16 mouse cellular contexts compared by ENCODE assay signal in the genomic region with DNA sequence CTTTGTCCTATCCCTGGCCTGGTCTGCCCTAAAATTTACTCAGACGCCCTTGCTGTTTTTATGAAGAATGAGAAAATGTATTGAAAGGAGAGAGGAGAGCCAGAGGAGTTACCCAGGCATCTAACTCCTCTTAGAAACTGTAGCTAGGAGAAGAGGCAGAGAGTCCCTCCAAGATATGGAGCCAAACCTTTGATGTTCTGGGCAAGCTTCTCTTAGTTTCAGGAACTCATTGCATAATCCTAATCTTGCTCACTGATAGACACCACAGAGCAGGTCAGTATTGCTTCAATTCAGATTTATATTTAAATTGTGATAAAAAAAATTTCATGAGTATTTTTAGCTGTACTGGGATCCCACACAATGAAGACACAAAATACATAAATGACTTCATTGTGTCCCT. TPM values are rescaled to one million over a fixed set of nuclear protein-coding genes. Genes with fewer than 3 reads are reported as not detected.
DNase-seq lines count a peak whose midpoint lies in the region; ATAC-seq and TF ChIP-seq lines count a peak whose summit lies in the region.
"Had no signal": no experiment of that assay in that cellular context is flagged by ENCODE, and none has a peak within 500 bp of the region (broad histone marks: within the 10 kb centered on the region; RNA-seq: fewer than 3 reads in every experiment).

No protein-coding gene starts in this region.

- H3K36me3 ChIP-seq in forebrain, embryonic 13.5 days (ENCODE audit: poor library complexity, severe bottlenecking) = no peaks in the 10 kb centered on the region
- no peaks in the 10 kb centered on the region for H3K36me3 ChIP-seq in hindbrain, postnatal 0 days (ENCODE audit: insufficient read depth, low read length)
- no peaks in the 10 kb centered on the region for H3K36me3 ChIP-seq in midbrain, postnatal 0 days (ENCODE audit: insufficient read depth, low read length)
- H3K36me3 ChIP-seq: G1E; heart, embryonic 13.5 days had no signal

- H3K4me3 ChIP-seq in forebrain, embryonic 13.5 days = no peak overlapping the region
- H3K4me3 ChIP-seq in hindbrain, postnatal 0 days (ENCODE audit: low read length) = no peak overlapping the region
- H3K4me3 ChIP-seq in midbrain, postnatal 0 days (ENCODE audit: low read depth, low read length) = no peak overlapping the region
- H3K4me3 ChIP-seq: heart, embryonic 13.5 days had no signal

- H3K9ac ChIP-seq in forebrain, embryonic 13.5 days = no peak overlapping the region
- H3K9ac ChIP-seq in hindbrain, postnatal 0 days (replicated peaks; ENCODE audit: low read length) = no peak overlapping the region
- no peak overlapping the region for H3K9ac ChIP-seq in midbrain, postnatal 0 days (replicated peaks; ENCODE audit: low read length, poor library complexity, severe bottlenecking)
- H3K9ac ChIP-seq: heart, embryonic 13.5 days; lung, embryonic 14.5 days had no signal

- peak overlapping the region; percentile 93 for H3K27ac ChIP-seq in forebrain, embryonic 13.5 days
- peak overlapping the region; percentile 77 for H3K27ac ChIP-seq in hindbrain, postnatal 0 days
- H3K27ac ChIP-seq in midbrain, postnatal 0 days (ENCODE audit: low read depth, low read length) = peak overlapping the region; percentile 68
- H3K27ac ChIP-seq: heart, embryonic 13.5 days had no signal

- no peak for ATAC-seq in forebrain, embryonic 13.5 days
- no peak for ATAC-seq in hindbrain, postnatal 0 days
- ATAC-seq in midbrain, postnatal 0 days (ENCODE audit: low FRiP score) = no peak

- H3K27me3 ChIP-seq in forebrain, embryonic 13.5 days = no peaks in the 10 kb centered on the region
- H3K27me3 ChIP-seq in hindbrain, postnatal 0 days (ENCODE audit: insufficient read depth, low read length) = no peaks in the 10 kb centered on the region
- no peaks in the 10 kb centered on the region for H3K27me3 ChIP-seq in midbrain, postnatal 0 days (ENCODE audit: insufficient read depth, low read length)

- WGBS in forebrain, embryonic 13.5 days = 0% methylated on average over 1 of the region's 1 CpGs
- 38% methylated on average over 1 of the region's 1 CpGs for WGBS in hindbrain, postnatal 0 days
- 25% methylated on average over 1 of the region's 1 CpGs for WGBS in midbrain, postnatal 0 days

- peaks cover 85% of the 10 kb centered on the region for H3K4me1 ChIP-seq in forebrain, embryonic 13.5 days
- peaks cover 50% of the 10 kb centered on the region for H3K4me1 ChIP-seq in hindbrain, postnatal 0 days (ENCODE audit: insufficient read depth, low read length)
- peaks cover 60% of the 10 kb centered on the region for H3K4me1 ChIP-seq in midbrain, postnatal 0 days (ENCODE audit: insufficient read depth, low read length)

- no peaks in the 10 kb centered on the region for H3K9me3 ChIP-seq in forebrain, embryonic 13.5 days (replicated peaks)
- no peaks in the 10 kb centered on the region for H3K9me3 ChIP-seq in hindbrain, postnatal 0 days (ENCODE audit: low read length)
- H3K9me3 ChIP-seq in midbrain, postnatal 0 days (ENCODE audit: low read length) = no peaks in the 10 kb centered on the region
- H3K9me3 ChIP-seq: G1E; heart, embryonic 13.5 days had no signal

- peak; percentile 89 for DNase-seq in heart, adult 11 months
- no peak for DNase-seq in heart, postnatal 36 days
- peak; percentile 48 for DNase-seq in hindbrain, postnatal 0 days (ENCODE audit: low spot score)
- DNase-seq in midbrain, postnatal 0 days (ENCODE audit: low spot score) = peak; percentile 55
- DNase-seq in spleen, adult 12 weeks (ENCODE audit: low spot score) = no peak
- DNase-seq in left cerebral cortex, postnatal 4 days = no peak
- no peak for DNase-seq in gastrocnemius, adult 8-10 months (ENCODE audit: low spot score in 2 of 2)
- DNase-seq: thymus, postnatal 14 days had no signal

- peak overlapping the region; percentile 42 for H3K4me2 ChIP-seq in forebrain, embryonic 13.5 days
- peak overlapping the region; percentile 10; the same call in 1 of the 2 replicates for H3K4me2 ChIP-seq in hindbrain, postnatal 0 days (ENCODE audit: low read depth, low read length)
- no peak overlapping the region for H3K4me2 ChIP-seq in midbrain, postnatal 0 days (ENCODE audit: low read depth, low read length, poor library complexity, severe bottlenecking)
- H3K4me2 ChIP-seq: heart, embryonic 13.5 days; lung, embryonic 14.5 days had no signal

- intact Hi-C loops in heart, postnatal 36 days (cut with DNase I) = no loop called here
- intact Hi-C loops in left cerebral cortex, postnatal 4 days (cut with DNase I) = no loop called here

- no peak for TF ChIP-seq CTCF in hindbrain, postnatal 0 days (IDR thresholded peaks at IDR 0.05; ENCODE audit: low read depth)
- no peak for TF ChIP-seq CTCF in midbrain, postnatal 0 days (IDR thresholded peaks at IDR 0.05)

RNA-seq across cellular contexts. Expression of gene Ildr2, which starts 27.3 kb away (rescaled TPM):
- total RNA-seq in heart, postnatal 36 days (2021) = 1 to 10 TPM; 2.5 to 4.5 TPM
- polyA plus RNA-seq in forebrain, embryonic 13.5 days (2015; fragmentation: Nextera tagmentation; extraction: Ambion mirVana) = 4.5 and 5.3 TPM in 2 replicates
- 23.0 and 25.8 TPM in 2 replicates for total RNA-seq in hindbrain, postnatal 0 days (2014; rRNA removed)
- polyA plus RNA-seq in hindbrain, postnatal 0 days (2015; fragmentation: Nextera tagmentation; extraction: Ambion mirVana) = 5.3 and 5.9 TPM in 2 replicates
- total RNA-seq in midbrain, postnatal 0 days (2014; rRNA removed) = 31.3 and 36.5 TPM in 2 replicates
- polyA plus RNA-seq in midbrain, postnatal 0 days (2015; fragmentation: Nextera tagmentation; extraction: Ambion mirVana) = 5.7 and 7.1 TPM in 2 replicates
- 10 to 100 TPM; 40.6 to 44.8 TPM for total RNA-seq in left cerebral cortex, postnatal 4 days (2021)
- 1 to 10 TPM; 1.3 to 2.0 (median 1.5) TPM for total RNA-seq in gastrocnemius, adult 8-10 months (2022)
- total RNA-seq: megakaryocyte-erythroid progenitor cell, adult 5-6 weeks had no signal
- polyA plus RNA-seq: G1E had no signal

RNA-seq across cellular contexts. Expression of gene Mael, which starts 42.7 kb away (rescaled TPM):
- not detected for total RNA-seq in heart, postnatal 36 days (2021)
- polyA plus RNA-seq in forebrain, embryonic 13.5 days (2015; fragmentation: Nextera tagmentation; extraction: Ambion mirVana) = not detected in 2 replicates
- total RNA-seq in hindbrain, postnatal 0 days (2014; rRNA removed) = not detected in 2 replicates
- 0.21 and 0.26 TPM in 2 replicates for polyA plus RNA-seq in hindbrain, postnatal 0 days (2015; fragmentation: Nextera tagmentation; extraction: Ambion mirVana)
- total RNA-seq in midbrain, postnatal 0 days (2014; rRNA removed) = 0.22 and 1.2 TPM in 2 replicates
- 0.25 and 0.48 TPM in 2 replicates for polyA plus RNA-seq in midbrain, postnatal 0 days (2015; fragmentation: Nextera tagmentation; extraction: Ambion mirVana)
- total RNA-seq in left cerebral cortex, postnatal 4 days (2021) = under 1 TPM in 1 of 2 experiments, not detected in 1; 0.24 TPM
- total RNA-seq in gastrocnemius, adult 8-10 months (2022) = not detected
- total RNA-seq: left cerebral cortex, postnatal 14 days; megakaryocyte-erythroid progenitor cell, adult 5-6 weeks had no signal
- polyA plus RNA-seq: G1E; heart, embryonic 13.5 days; intestine, embryonic 14.5 days; large intestine, adult 2 months; lung, embryonic 14.5 days had no signal

Comparison
In these comparisons a context has a peak if more than half of its experiments do, and no peak if none do; other contexts are left out.
1. DNase-seq: peak in heart, adult 11 months (single experiment), hindbrain, postnatal 0 days (single experiment) and midbrain, postnatal 0 days (single experiment); none in heart, postnatal 36 days (0 of 2), spleen, adult 12 weeks (single experiment), left cerebral cortex, postnatal 4 days (single experiment) and gastrocnemius, adult 8-10 months (0 of 2).
2. Peak in every context shown above with its lines, with median percentiles within 50 percentile points of each other: H3K27ac ChIP-seq.